Mouse (Mus musculus) B cell, adult 2 months (primary cell): Measurements from ENCODE around the gene Fuz.
"Not testable (repeated sequence)": the region's sequence is repeated elsewhere in the genome, so short reads cannot be mapped to it uniquely, and the experiment has no call there.

Source experiments
- DNase-seq, 2 experiments: peaks; one replicate each; pipeline ENCODE4 v3.0.0; 2022

The Fuz gene

GRCm38 (mm10) chr7:44860576-44861428 lies 35.1 kb upstream of the Fuz start:
- DNase-seq, result peak; percentile 79

- DNase-seq, result no peak
These were observed 34.5 kb upstream of the Fuz start for GRCm38 (mm10) chr7:44861429-44861816.

- DNase-seq, result no peak
These were observed 33.4 kb upstream of the Fuz start for GRCm38 (mm10) chr7:44862434-44862833.

DNA sequence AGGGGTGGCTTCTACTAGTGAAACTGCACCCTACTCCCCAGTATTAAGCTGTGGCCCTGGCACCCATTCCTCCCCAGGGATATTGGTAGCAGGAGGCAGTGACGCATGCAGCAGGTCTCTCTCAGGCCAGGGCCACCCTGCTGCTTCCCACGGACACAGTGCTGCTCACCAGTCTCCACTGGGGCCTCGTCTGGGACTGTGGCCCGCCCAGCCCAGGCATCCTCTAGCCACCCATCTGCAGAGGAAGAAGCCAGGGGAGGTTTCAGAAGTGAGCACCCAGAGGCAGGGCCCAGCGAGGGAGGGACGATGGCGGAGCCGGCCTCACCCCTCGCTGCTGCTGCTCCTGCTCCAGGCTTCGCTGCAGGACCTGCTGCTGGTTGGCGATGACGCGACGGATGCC lies 32.7 kb upstream of the Fuz start:
- DNase-seq, result no peak

GRCm38 (mm10) chr7:44863982-44864494 lies 31.8 kb upstream of the Fuz start:
- DNase-seq, result no peak

GRCm38 (mm10) chr7:44864595-44865542 lies 31.0 kb upstream of the Fuz start:
- no peak for DNase-seq

GRCm38 (mm10) chr7:44866276-44867009 lies 29.4 kb upstream of the Fuz start:
- no peak for DNase-seq

DNA sequence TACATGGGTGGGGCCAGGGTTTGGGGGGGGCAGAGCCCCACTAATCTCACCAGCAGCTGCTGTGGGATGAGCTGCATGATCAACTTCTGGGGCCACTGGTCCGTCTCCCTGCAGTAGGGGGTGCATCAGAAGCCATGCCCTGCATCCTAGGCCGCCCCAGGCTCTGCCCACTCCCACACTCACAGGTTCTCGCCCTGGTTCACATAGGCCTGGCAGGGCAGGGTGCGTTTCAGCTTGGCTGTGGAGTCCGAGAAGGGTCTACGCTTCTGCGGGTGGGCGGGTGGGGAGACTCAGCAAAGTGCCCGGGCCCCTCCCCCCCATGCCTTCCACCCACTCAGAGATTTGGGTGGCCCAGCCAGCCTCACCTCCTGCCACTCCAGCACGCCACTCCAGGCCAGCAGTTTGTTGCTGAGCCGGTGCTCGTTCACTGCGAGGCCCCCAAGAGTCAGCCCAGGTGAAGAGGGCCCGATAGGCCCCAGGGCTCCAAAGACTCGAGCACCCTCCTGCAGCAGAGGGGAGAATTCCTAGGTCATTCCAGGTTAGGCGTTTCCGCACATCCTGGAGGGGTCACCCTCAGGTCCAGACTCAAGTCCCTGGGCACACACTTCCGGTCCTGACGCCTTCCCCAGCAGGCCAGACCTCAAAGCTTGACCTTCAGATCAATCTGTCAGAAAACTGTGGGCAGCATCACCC lies 28.7 kb upstream of the Fuz start:
- no peak for DNase-seq

- no peak for DNase-seq
These were observed 28.1 kb upstream of the Fuz start for GRCm38 (mm10) chr7:44867802-44868201.

GRCm38 (mm10) chr7:44868465-44868864 lies 27.4 kb upstream of the Fuz start:
- DNase-seq, result no peak

GRCm38 (mm10) chr7:44868919-44869696 lies 26.8 kb upstream of the Fuz start:
- DNase-seq, result peak; percentile 51 to 55

- DNase-seq, result peak; percentile 74 to 75
These were observed 26.0 kb upstream of the Fuz start, which contains the start of gene Ptov1 for GRCm38 (mm10) chr7:44869697-44870528. TSS of gene Ptov1 (minus strand) at chr7:44869788.

DNA sequence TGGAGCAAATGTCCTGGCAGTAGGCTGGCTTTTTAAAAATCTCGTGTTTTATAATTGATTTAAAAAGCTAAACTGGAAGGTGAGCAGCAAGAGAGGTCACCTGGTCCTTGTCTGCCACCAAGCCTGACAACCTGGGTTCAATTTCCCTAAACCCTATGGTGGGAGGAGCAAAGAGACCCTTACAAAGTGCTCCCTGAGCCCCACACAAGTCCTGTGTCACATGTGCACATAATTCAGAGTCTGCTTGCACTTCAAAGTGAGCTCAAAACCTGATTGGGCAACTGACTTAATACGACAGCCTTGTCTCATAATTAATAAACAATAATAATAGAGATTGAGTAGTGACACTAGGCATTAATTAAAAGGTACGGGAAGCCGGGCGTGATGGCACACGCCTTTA lies 25.3 kb upstream of the Fuz start:
- DNase-seq, result no peak

GRCm38 (mm10) chr7:44871181-44871580 lies 24.7 kb upstream of the Fuz start:
- DNase-seq, result no peak

GRCm38 (mm10) chr7:44871774-44872173 lies 24.1 kb upstream of the Fuz start:
- not testable (repeated sequence) for DNase-seq

GRCm38 (mm10) chr7:44877833-44878232 lies 18.0 kb upstream of the Fuz start:
- no peak for DNase-seq

GRCm38 (mm10) chr7:44883036-44883435 lies 12.8 kb upstream of the Fuz start:
- DNase-seq, result no peak

DNA sequence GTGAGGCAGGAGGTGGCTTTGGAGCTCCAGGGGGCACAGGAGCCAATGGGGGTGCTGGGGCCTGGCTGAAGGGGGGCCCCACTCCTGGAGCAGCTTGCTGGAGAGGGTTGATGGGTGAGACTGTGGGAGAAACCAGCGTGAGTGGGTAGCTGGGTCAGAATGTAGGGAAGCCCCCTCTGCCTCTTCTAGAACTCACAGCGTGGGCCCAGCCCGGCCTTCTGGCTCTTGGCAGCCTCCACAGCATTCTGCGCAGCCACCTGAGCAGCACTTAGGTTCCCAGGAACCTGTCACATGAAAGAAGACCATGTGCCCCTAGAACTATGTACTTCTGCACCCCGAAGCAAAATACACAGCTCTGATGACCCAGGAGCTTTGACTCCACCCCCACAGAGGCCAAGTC lies 11.2 kb upstream of the Fuz start:
- no peak for DNase-seq

DNA sequence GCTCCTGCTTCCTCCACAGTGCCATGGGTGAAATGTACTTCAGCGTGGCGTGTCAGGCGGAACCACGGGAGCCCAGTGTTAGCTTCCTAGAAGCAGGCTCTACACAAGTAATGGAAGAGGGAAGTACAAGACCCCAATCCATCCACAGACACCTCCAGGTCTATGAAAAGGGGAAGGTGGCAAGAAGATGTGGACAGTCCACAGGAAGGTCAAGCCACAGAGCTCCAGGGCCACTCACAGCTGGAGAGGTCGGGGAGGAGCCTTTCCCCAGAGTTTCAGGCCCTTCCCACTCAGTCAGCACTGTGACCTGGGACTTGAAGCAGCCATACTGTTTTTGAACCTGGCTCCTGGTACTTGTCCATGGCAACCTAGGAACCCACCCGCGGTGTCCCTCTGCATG lies 8.9 kb upstream of the Fuz start:
- no peak for DNase-seq
